Mouse (Mus musculus): ENCODE measurements around the gene Ctnnb1. TPM values are rescaled to one million over a fixed set of nuclear protein-coding genes. Genes with fewer than 3 reads are reported as not detected.

Gene Ctnnb1
- polyA plus RNA-seq, 1 experiment from 2014 or later, result 601 TPM

- H3K27me3 ChIP-seq, result no peaks in the 10 kb centered on the region
- H3K9me3 ChIP-seq, result no peaks in the 10 kb centered on the region
- H3K27ac ChIP-seq, result no peak overlapping the region
- H3K9ac ChIP-seq, result no peak overlapping the region
- peaks cover 9% of the 10 kb centered on the region for H3K4me1 ChIP-seq
- no peaks in the 10 kb centered on the region for H3K36me3 ChIP-seq
- no peak overlapping the region for H3K4me3 ChIP-seq
- WGBS, result 81% methylated on average over 4 of the region's 4 CpGs
- H3K4me2 ChIP-seq, result no peak overlapping the region
- no peak for ATAC-seq (ENCODE audit: insufficient number of reproducible peaks, low FRiP score, low TSS enrichment, low read depth)
Observed at GRCm38 (mm10) chr9:120986994-120987393, 58.0 kb downstream of the Ctnnb1 start.

- Histone ChIP-seq H3K27me3 (no peaks in the 10 kb centered on the region), H3K27ac (no peak overlapping the region), H3K4me1 (peaks cover 9% of the 10 kb centered on the region), H3K36me3 (no peaks in the 10 kb centered on the region), H3K4me3 (no peak overlapping the region), H3K9ac (no peak overlapping the region), H3K9me3 (no peaks in the 10 kb centered on the region), H3K4me2 (no peak overlapping the region)
- WGBS, result 44% methylated on average over 9 of the region's 9 CpGs
- no peak for ATAC-seq (ENCODE audit: insufficient number of reproducible peaks, low FRiP score, low TSS enrichment, low read depth)
Observed at GRCm38 (mm10) chr9:120988088-120988487, 59.1 kb downstream of the Ctnnb1 start.

GRCm38 (mm10) chr9:120989806-120990700 lies 61.0 kb downstream of the Ctnnb1 start:
- no peak overlapping the region for H3K9ac ChIP-seq
- no peak overlapping the region for H3K4me3 ChIP-seq
- no peaks in the 10 kb centered on the region for H3K9me3 ChIP-seq
- no peaks in the 10 kb centered on the region for H3K36me3 ChIP-seq
- 71% methylated on average over 15 of the region's 15 CpGs for WGBS
- peaks cover 13% of the 10 kb centered on the region for H3K4me1 ChIP-seq
- ATAC-seq (ENCODE audit: insufficient number of reproducible peaks, low FRiP score, low TSS enrichment, low read depth), result no peak
- H3K27me3 ChIP-seq, result no peaks in the 10 kb centered on the region
- H3K27ac ChIP-seq, result no peak overlapping the region
- no peak overlapping the region for H3K4me2 ChIP-seq

- WGBS, result 58% methylated on average over 2 of the region's 2 CpGs
- Histone ChIP-seq H3K4me2 (no peak overlapping the region), H3K27me3 (no peaks in the 10 kb centered on the region), H3K9me3 (no peaks in the 10 kb centered on the region), H3K4me1 (peaks cover 13% of the 10 kb centered on the region), H3K36me3 (no peaks in the 10 kb centered on the region), H3K27ac (no peak overlapping the region), H3K4me3 (no peak overlapping the region), H3K9ac (no peak overlapping the region)
- ATAC-seq (ENCODE audit: insufficient number of reproducible peaks, low FRiP score, low TSS enrichment, low read depth), result no peak
Observed at GRCm38 (mm10) chr9:120991801-120992200, 62.8 kb downstream of the Ctnnb1 start.

- Histone ChIP-seq H3K4me2 (no peak overlapping the region), H3K9ac (no peak overlapping the region), H3K27me3 (no peaks in the 10 kb centered on the region), H3K4me3 (no peak overlapping the region), H3K36me3 (no peaks in the 10 kb centered on the region), H3K27ac (no peak overlapping the region), H3K9me3 (no peaks in the 10 kb centered on the region), H3K4me1 (peaks cover 12% of the 10 kb centered on the region)
- WGBS, result 37% methylated on average over 10 of the region's 10 CpGs
- no peak for ATAC-seq (ENCODE audit: insufficient number of reproducible peaks, low FRiP score, low TSS enrichment, low read depth)
Observed at GRCm38 (mm10) chr9:120993004-120993403, 64.0 kb downstream of the Ctnnb1 start.

GRCm38 (mm10) chr9:120994223-120995155 lies 65.5 kb downstream of the Ctnnb1 start:
- H3K9me3 ChIP-seq, result no peaks in the 10 kb centered on the region
- H3K4me3 ChIP-seq, result no peak overlapping the region
- H3K9ac ChIP-seq, result no peak overlapping the region
- no peak for ATAC-seq (ENCODE audit: insufficient number of reproducible peaks, low FRiP score, low TSS enrichment, low read depth)
- H3K4me2 ChIP-seq, result no peak overlapping the region
- no peaks in the 10 kb centered on the region for H3K27me3 ChIP-seq
- WGBS, result 69% methylated on average over 15 of the region's 15 CpGs
- no peaks in the 10 kb centered on the region for H3K36me3 ChIP-seq
- H3K27ac ChIP-seq, result no peak overlapping the region
- H3K4me1 ChIP-seq, result peaks cover 17% of the 10 kb centered on the region; the same call in 1 of the 2 replicates

- Histone ChIP-seq H3K9ac (no peak overlapping the region), H3K9me3 (no peaks in the 10 kb centered on the region), H3K4me1 (peaks cover 36% of the 10 kb centered on the region), H3K27ac (peak overlapping the region; percentile 55; the same call in 1 of the 2 replicates), H3K36me3 (no peaks in the 10 kb centered on the region), H3K4me2 (no peak overlapping the region), H3K27me3 (no peaks in the 10 kb centered on the region), H3K4me3 (no peak overlapping the region)
- 58% methylated on average over 11 of the region's 11 CpGs for WGBS
- ATAC-seq (ENCODE audit: insufficient number of reproducible peaks, low FRiP score, low TSS enrichment, low read depth), result no peak
Observed at GRCm38 (mm10) chr9:120998696-120999095, 69.7 kb downstream of the Ctnnb1 start.

- Histone ChIP-seq H3K27me3 (no peaks in the 10 kb centered on the region), H3K27ac (peak overlapping the region; percentile 48), H3K9ac (no peak overlapping the region), H3K36me3 (no peaks in the 10 kb centered on the region), H3K4me3 (no peak overlapping the region), H3K4me1 (peaks cover 35% of the 10 kb centered on the region), H3K4me2 (no peak overlapping the region), H3K9me3 (no peaks in the 10 kb centered on the region)
- ATAC-seq (ENCODE audit: insufficient number of reproducible peaks, low FRiP score, low TSS enrichment, low read depth), result no peak
- WGBS, result 55% methylated on average over 7 of the region's 7 CpGs
Observed at GRCm38 (mm10) chr9:121000641-121001320, 71.8 kb downstream of the Ctnnb1 start.

- H3K9ac ChIP-seq, result no peak overlapping the region
Observed at GRCm38 (mm10) chr9:121001681-121002540, 72.9 kb downstream of the Ctnnb1 start.

GRCm38 (mm10) chr9:121005961-121006360 lies 76.9 kb downstream of the Ctnnb1 start:
- no peak for ATAC-seq (ENCODE audit: insufficient number of reproducible peaks, low FRiP score, low TSS enrichment, low read depth)
- Histone ChIP-seq H3K9me3 (no peaks in the 10 kb centered on the region), H3K4me2 (no peak overlapping the region), H3K9ac (no peak overlapping the region), H3K27me3 (no peaks in the 10 kb centered on the region), H3K27ac (no peak overlapping the region), H3K36me3 (no peaks in the 10 kb centered on the region), H3K4me1 (peaks cover 19% of the 10 kb centered on the region), H3K4me3 (no peak overlapping the region)
- WGBS, result 65% methylated on average over 7 of the region's 7 CpGs

More at GRCm38 (mm10) chr9:121001681-121002540, 72.9 kb downstream of the Ctnnb1 start:
- Histone ChIP-seq H3K9me3 (no peaks in the 10 kb centered on the region), H3K36me3 (no peaks in the 10 kb centered on the region), H3K27me3 (no peaks in the 10 kb centered on the region), H3K4me2 (no peak overlapping the region), H3K4me1 (peaks cover 35% of the 10 kb centered on the region), H3K4me3 (no peak overlapping the region), H3K27ac (peak overlapping the region; percentile 48; the same call in 1 of the 2 replicates)
- WGBS, result 36% methylated on average over 15 of the region's 15 CpGs
- peak; percentile 43; the same call in 1 of the 2 replicates for ATAC-seq (ENCODE audit: insufficient number of reproducible peaks, low FRiP score, low TSS enrichment, low read depth)

All from limb, embryonic 15.5 days (tissue).